Mouse (Mus musculus) limb, embryonic 10.5 days (tissue): ENCODE measurements around the gene Lcn4. TPM values are rescaled to one million over a fixed set of nuclear protein-coding genes. Genes with fewer than 3 reads are reported as not detected.

Source experiments
- DNase-seq: peaks from one replicate; pipeline ENCODE4 v3.0.0-alpha.2; 2017; ENCODE audit warnings: low spot score
- H3K27ac ChIP-seq: fragments of 300-500 bp; sonication (generic); 2 replicates; pipeline ENCODE4 v1.5.1; 2016; ENCODE audit warnings: mild to moderate bottlenecking
- H3K27me3 ChIP-seq: fragments of 300-500 bp; sonication (generic); 2 replicates; pipeline ENCODE4 v1.6.1; 2016; ENCODE audit warnings: low read depth, mild to moderate bottlenecking; ENCODE audit not compliant: poor library complexity, severe bottlenecking
- H3K36me3 ChIP-seq: fragments of 300-500 bp; sonication (generic); 2 replicates; pipeline ENCODE4 v1.6.1; 2016; ENCODE audit warnings: mild to moderate bottlenecking, moderate library complexity
- H3K4me1 ChIP-seq: fragments of 300-500 bp; sonication (generic); 2 replicates; pipeline ENCODE4 v1.6.1; 2016
- H3K4me3 ChIP-seq: fragments of 300-500 bp; sonication (generic); 2 replicates; pipeline ENCODE4 v1.5.1; 2016; ENCODE audit warnings: mild to moderate bottlenecking, moderate library complexity
- H3K9me3 ChIP-seq: fragments of 300-500 bp; sonication (generic); replicated peaks from 2 replicates; pipeline ENCODE4 v1.6.1; 2016; ENCODE audit warnings: mild to moderate bottlenecking
- WGBS: fragments of 180-500 bp; shearing (Covaris S2); methylation state at CpG from one replicate; pipeline ENCODE4 v1.1.7; 2016; 5-methylcytosine and 5-hydroxymethylcytosine counted together
- polyA plus RNA-seq: library from polyadenylated mRNA; unstranded; fragments of >200 nt; fragmentation: Nextera tagmentation; extraction: Ambion mirVana; gene quantifications from 2 replicates; pipeline ENCODE4 v1.2.1, GENCODE M21; 2016

The Lcn4 gene
- polyA plus RNA-seq, 1 experiment from 2014 or later = not detected

DNA sequence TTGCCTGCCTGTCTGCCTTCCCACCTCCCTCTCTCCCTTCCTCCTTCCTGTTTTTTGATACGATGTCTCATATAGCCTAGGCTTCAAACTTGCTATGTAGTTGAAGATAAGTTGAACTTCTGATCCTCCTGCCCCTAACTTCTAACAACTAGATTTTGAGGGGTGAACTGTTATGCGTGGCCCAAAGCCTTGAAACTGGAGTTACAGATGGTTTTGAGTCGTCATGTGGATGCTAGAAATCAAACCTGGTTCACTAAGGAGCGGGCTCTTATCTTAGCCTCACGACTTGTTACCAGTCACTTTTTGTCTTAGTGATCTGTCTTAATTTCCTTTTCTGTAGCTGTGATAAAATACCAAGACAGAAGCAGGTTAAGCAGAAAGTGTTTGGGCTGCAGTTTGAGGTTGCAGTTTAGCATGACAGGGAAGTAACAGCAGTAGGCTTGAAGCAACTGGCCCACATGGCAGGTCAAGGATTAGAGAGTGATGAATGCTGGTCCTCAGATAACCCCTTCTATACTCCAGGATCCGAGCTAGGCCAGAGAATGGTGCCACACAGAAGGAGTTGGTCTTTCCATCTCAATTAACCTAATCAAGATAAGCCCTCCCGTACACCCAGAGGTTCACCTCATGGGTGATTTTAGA is 30.0 kb downstream of the Lcn4 start:
- no peak overlapping the region for H3K4me3 ChIP-seq
- WGBS = 73% methylated on average over 7 of the region's 7 CpGs
- H3K9me3 ChIP-seq = no peaks in the 10 kb centered on the region
- no peaks in the 10 kb centered on the region for H3K27me3 ChIP-seq
- DNase-seq = no peak
- peak overlapping the region; percentile 97; the same call in 1 of the 2 replicates for H3K27ac ChIP-seq
- peaks cover 32% of the 10 kb centered on the region for H3K36me3 ChIP-seq
- H3K4me1 ChIP-seq = peaks cover 28% of the 10 kb centered on the region

DNA sequence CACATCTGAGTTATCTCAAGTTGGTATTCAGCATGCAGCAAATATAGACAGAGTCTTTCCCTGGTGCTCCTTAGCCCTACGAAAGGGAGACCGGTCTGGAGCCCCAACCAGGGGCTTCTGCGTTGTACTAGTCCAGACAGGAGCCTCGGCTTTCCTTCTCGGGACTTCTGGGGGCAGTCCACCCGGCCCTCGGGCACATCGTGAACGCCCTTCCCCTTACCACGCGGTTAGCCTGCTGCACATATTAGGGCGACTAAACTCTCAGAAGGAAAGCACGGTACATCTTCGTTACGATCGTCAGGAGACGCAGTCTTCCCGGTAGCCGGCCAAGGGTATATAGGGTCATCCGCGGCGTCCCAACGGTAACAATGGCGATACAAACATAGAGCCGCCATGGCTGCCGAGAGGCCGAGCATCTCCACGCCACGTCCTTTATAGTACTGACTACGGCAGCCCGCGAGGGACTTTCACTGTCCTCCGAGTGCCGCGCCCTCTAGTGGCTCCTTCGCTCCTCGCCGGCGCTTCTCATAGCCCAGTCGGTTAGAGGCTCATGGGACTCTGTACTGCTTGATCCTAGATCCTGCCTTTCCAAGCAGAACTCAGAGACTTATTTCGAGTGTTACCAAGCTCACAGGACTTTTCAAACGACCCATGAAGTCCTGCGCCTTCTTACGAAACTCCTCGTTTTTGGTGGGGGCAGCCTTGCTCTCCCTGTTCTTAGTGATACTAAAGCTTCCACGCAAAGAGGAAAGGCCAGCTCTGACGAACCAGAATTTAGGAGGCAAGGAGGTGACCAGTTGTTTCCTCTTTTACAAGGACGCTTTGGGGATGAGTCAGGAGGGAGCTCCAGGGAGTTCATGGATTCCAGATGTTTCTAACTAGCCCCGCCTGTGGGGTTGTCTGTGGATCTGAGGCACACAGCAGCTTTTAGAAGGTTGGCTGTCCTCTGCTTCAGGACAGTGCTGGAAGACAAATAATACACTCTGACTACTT is 30.9 kb downstream of the Lcn4 start:
- peak; percentile 100 for DNase-seq
- peak overlapping the region; percentile 79 for H3K4me3 ChIP-seq
- H3K4me1 ChIP-seq = peaks cover 36% of the 10 kb centered on the region
- H3K27me3 ChIP-seq = no peaks in the 10 kb centered on the region
- 4% methylated on average over 49 of the region's 49 CpGs for WGBS
- peaks cover 41% of the 10 kb centered on the region for H3K36me3 ChIP-seq
- H3K9me3 ChIP-seq = no peaks in the 10 kb centered on the region
- H3K27ac ChIP-seq = peak overlapping the region; percentile 97

DNA sequence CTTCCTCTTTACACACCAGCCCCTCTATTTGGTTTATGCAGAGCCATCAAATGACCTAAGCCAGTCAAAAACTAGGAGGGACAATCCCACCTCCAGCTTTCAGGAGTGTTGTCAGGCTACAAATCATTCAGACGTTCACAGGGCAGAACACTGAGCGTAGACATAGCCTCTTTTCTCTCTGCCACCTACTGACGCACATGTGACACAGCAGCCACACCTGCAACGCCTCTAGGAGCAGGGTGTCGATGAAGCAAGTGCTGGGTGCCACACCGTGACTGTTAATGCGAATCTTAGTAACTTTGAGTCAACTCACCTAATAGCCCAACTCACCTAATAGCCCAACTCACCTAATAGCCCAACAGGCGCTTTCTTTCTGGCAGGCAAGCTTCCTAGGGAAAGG is 32.0 kb downstream of the Lcn4 start:
- H3K4me3 ChIP-seq = peak overlapping the region; percentile 79
- no peaks in the 10 kb centered on the region for H3K27me3 ChIP-seq
- DNase-seq = peak; percentile 56
- H3K4me1 ChIP-seq = peaks cover 45% of the 10 kb centered on the region
- 10% methylated on average over 8 of the region's 8 CpGs for WGBS
- H3K9me3 ChIP-seq = no peaks in the 10 kb centered on the region
- peak overlapping the region; percentile 97 for H3K27ac ChIP-seq
- H3K36me3 ChIP-seq = peaks cover 52% of the 10 kb centered on the region

DNA sequence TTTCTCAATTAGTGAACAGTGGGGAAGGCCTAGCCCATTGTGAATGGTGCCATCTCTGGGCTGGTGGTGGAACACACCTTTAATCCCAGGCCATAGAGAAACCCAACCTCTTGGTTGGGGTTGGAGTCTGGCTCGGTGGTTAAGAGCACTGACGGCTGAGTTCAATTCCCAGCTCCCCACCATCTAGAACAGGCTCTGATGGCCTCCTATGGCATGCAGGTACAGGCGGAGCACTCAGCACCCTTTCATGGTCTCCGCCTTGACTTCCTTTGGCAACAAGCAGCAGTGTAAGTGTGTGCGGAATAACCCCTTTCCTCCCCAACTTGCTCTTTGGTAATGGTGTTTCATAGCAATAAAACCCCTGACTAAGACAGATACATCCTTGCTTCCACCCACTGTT is 32.5 kb downstream of the Lcn4 start:
- Histone ChIP-seq H3K27ac (peak overlapping the region; percentile 97; the same call in 1 of the 2 replicates), H3K27me3 (no peaks in the 10 kb centered on the region), H3K4me3 (peak overlapping the region; percentile 79), H3K36me3 (peaks cover 57% of the 10 kb centered on the region), H3K4me1 (peaks cover 45% of the 10 kb centered on the region), H3K9me3 (no peaks in the 10 kb centered on the region)
- no peak for DNase-seq
- 71% methylated on average over 5 of the region's 5 CpGs for WGBS

DNA sequence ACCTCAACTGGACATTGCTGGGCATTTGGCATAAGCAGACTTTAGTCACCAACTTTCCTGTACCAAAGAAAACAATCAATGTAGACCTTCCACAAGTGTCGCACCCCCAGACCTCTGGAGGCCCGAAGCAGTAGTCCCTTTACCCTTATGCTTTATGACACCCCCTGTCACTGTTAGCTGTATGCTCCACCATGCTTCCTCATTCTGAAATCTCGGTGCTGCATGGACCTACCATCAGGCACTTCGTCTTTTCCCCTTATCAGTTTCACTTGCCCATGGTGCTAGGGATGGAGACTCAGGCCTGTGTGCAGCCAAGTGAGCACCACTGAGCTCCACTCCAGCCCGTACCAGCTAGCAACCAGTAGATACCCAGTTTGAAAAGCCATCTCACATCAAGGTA is 33.0 kb downstream of the Lcn4 start:
- Histone ChIP-seq H3K36me3 (peaks cover 61% of the 10 kb centered on the region), H3K27me3 (no peaks in the 10 kb centered on the region), H3K9me3 (no peaks in the 10 kb centered on the region), H3K4me1 (peaks cover 48% of the 10 kb centered on the region), H3K27ac (peak overlapping the region; percentile 97; the same call in 1 of the 2 replicates), H3K4me3 (peak overlapping the region; percentile 79)
- no peak for DNase-seq
- WGBS = 91% methylated on average over 5 of the region's 5 CpGs

DNA sequence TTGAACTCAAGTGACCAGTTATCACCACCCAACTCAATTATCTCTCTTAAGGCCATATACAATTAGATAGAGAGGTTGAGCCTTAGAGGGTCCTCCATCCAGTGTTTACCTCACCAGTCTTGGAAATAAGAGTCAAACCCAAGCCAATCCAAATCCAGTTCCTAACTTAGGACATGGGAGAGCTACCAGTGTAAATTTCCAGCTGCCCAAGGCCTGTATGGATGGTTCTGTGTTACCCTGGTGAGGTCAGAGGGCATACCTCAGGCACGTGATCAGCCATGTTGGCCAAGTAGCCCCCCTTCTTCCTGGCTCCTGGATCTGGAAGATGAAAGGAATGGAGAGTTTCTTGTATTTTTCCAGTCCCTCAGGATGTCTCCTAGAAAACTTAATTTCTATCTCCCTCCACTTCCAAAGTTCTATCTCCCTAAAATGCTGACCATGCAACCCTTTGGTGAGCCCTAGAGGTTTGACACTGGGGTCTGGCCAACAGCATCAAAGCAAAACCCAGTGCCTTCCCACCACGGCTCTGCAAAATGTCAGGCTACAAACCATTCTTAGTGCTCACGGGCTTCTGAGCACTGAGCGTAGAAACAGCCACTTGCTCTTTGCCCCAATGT is 33.7 kb downstream of the Lcn4 start:
- Histone ChIP-seq H3K27me3 (no peaks in the 10 kb centered on the region), H3K9me3 (no peaks in the 10 kb centered on the region), H3K4me1 (peaks cover 53% of the 10 kb centered on the region), H3K4me3 (peak overlapping the region; percentile 79), H3K36me3 (peaks cover 68% of the 10 kb centered on the region), H3K27ac (no peak overlapping the region)
- 86% methylated on average over 4 of the region's 4 CpGs for WGBS
- no peak for DNase-seq

DNA sequence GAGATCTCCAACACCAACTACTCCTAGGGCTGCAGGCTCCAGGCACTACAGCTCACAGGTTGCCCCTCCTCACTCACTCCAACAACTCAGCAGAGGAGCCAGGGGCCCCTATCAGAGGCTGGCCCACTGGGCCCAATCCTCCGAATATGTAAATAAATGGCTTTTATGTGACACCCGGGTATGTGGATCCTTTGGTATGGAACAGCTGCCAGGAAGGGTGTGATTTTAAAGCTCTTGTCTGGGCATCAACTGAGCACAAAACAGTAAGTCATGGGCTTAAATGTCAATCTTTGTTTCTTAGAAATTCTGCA is 34.8 kb downstream of the Lcn4 start:
- peaks cover 55% of the 10 kb centered on the region for H3K4me1 ChIP-seq
- 59% methylated on average over 2 of the region's 2 CpGs for WGBS
- H3K36me3 ChIP-seq = peaks cover 76% of the 10 kb centered on the region
- no peaks in the 10 kb centered on the region for H3K9me3 ChIP-seq
- no peak overlapping the region for H3K27ac ChIP-seq
- H3K4me3 ChIP-seq = no peak overlapping the region
- DNase-seq = no peak
- no peaks in the 10 kb centered on the region for H3K27me3 ChIP-seq

DNA sequence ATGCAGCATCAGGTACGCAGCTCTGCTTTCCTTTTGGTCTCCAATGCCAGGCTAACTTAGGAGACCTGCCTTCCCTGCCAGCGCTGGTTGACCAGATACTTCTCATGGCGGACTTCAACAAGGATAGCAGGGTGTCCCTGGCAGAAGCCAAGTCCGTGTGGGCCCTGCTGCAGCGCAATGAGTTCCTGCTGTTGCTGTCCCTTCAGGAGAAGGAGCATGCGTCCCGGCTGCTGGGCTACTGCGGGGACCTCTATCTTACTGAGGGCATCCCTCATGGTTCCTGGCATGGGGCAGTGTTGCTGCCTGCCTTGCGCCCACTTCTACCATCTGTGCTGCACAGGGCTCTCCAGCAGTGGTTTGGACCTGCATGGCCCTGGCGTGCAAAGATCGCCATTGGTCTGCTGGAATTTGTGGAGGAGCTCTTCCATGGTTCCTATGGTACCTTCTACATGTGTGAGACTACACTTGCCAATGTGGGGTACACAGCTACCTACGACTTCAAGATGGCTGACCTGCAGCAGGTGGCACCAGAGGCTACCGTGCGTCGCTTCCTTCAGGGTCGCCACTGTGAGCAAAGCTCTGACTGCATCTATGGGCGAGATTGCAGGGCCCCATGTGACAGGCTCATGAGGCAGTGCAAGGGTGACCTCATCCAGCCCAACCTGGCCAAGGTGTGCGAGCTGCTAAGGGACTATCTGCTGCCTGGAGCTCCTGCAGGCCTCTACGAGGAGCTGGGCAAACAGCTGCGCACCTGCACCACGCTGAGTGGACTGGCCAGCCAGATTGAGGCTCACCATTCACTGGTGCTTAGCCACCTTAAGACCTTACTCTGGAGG is 35.4 kb downstream of the Lcn4 start:
- Histone ChIP-seq H3K4me3 (no peak overlapping the region), H3K27ac (no peak overlapping the region), H3K27me3 (no peaks in the 10 kb centered on the region), H3K9me3 (no peaks in the 10 kb centered on the region), H3K36me3 (peaks cover 76% of the 10 kb centered on the region), H3K4me1 (peaks cover 56% of the 10 kb centered on the region)
- 72% methylated on average over 21 of the region's 21 CpGs for WGBS
- no peak for DNase-seq

DNA sequence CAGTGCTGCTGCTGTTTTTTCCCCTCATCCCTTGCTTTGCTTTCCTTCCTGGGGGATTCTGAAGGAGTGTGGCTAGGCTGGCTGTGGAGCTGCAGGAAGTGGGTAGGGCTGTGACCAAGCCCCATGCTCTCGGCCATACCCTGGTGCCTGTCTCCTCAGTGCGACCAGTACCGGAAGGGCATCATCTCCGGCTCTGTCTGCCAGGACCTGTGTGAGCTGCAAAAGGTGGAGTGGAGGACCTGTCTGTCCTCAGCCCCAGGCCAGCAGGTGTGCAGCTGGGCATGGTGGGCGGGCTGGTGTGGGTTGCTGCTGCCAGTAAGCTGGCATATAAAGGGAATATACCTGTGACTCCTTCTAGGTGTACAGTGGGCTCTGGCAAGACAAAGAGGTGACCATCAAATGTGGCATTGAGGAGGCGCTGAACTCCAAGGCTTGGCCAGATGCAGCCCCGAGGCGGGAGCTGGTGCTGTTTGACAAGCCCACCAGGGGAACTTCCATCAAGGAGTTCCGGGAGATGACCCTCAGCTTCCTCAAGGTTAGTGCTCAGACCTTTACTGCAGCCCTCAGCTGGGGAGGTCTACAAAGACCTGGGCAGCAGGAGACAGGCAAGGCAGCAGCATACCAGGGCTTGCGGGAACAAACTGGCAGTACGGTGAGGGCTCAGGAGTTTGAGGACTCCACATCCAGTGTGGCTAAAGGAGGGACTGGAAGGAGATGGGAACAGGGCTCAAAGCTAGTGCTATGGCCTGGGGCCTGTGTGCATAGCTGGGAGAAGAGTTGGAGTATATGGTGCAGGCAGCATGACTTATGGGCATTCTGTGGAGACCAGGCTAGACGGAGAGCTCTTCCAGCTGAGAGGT is 36.2 kb downstream of the Lcn4 start:
- peaks cover 76% of the 10 kb centered on the region for H3K36me3 ChIP-seq
- H3K4me1 ChIP-seq = peaks cover 58% of the 10 kb centered on the region
- H3K9me3 ChIP-seq = no peaks in the 10 kb centered on the region
- H3K27me3 ChIP-seq = no peaks in the 10 kb centered on the region
- H3K27ac ChIP-seq = no peak overlapping the region; the same call in 1 of the 2 replicates
- H3K4me3 ChIP-seq = peak overlapping the region; percentile 6; the same call in 1 of the 2 replicates
- 66% methylated on average over 12 of the region's 12 CpGs for WGBS
- DNase-seq = no peak

DNA sequence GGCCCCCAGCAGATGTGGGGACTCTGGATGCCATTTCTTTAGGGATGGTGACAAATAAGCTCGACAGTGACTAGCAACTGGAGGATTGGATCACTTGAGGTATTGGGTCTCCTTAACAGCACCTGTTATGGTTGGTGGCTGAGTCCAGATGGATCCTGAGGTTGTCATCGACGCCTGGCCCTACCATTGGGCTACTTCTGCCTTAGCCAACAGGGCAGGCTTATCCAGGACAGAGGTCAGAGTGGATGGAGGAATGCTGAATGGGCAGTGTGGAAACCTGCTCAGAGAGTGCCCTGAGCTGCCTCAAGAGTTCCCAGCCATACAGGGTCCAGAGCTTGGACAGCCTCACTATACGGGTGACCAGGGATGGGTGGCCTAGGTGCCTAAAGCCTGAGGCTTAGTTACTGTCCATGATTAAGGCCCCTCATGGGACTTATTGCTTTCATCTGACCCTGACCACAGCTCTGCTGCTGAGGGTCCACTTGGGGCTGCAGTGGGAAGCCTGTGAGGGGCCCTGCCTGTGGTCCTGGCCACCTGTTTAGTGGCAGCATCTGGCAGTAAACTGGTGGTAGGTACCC is 37.0 kb downstream of the Lcn4 start:
- H3K4me1 ChIP-seq = peaks cover 63% of the 10 kb centered on the region
- no peak for DNase-seq
- no peaks in the 10 kb centered on the region for H3K27me3 ChIP-seq
- no peak overlapping the region for H3K4me3 ChIP-seq
- H3K27ac ChIP-seq = no peak overlapping the region
- no peaks in the 10 kb centered on the region for H3K9me3 ChIP-seq
- H3K36me3 ChIP-seq = peaks cover 74% of the 10 kb centered on the region
- WGBS = 76% methylated on average over 4 of the region's 4 CpGs

DNA sequence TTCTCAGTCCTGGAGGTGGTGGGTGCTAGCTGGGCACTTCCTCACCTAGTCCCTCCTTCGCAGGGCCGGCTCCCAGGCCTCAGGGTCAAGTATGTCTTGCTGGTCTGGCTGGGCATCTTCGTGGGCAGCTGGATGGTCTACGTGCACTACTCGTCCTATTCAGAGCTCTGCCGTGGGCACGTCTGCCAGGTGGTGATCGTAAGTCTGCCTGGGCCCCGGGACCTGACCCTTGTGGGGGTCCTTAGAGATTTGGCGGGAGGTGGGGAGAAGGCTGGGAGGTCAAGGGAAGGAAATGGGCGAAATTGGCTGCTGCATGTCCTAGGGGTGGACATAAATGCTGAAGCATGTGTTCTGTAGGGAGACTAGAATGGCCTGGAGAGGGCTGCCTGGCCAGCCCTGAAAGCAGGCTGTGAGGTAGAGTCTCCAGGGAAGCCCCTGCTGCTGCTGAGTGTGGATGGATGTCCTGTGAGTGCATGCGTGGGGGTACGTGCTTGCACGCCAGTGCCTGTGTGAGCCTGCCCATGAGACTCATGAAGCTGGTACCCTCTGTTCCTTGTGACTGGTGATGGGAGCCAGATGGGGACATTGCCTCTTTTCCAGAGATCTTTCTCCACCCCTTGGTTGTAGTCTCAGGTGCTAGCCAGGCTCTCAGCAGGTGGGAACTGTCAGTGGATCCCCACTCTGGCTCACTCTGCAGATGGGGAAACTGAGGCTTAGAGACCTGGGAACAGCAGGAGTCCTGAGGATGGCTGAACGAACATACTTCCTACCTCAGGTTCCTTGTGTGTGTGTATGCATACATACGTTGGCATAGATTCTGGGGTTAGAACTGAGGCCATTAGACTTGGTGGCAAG is 38.3 kb downstream of the Lcn4 start:
- Histone ChIP-seq H3K4me1 (peaks cover 63% of the 10 kb centered on the region), H3K27me3 (no peaks in the 10 kb centered on the region), H3K36me3 (peaks cover 61% of the 10 kb centered on the region), H3K4me3 (no peak overlapping the region), H3K9me3 (no peaks in the 10 kb centered on the region), H3K27ac (no peak overlapping the region)
- 90% methylated on average over 16 of the region's 16 CpGs for WGBS
- no peak for DNase-seq
